Mouse (Mus musculus) MEL (cell line): ENCODE data around the gene Socs4. TPM values are rescaled to one million over a fixed set of nuclear protein-coding genes. Genes with fewer than 3 reads are reported as not detected.

Source experiments
- DNase-seq: peaks from one replicate; pipeline ENCODE4 v3.0.0; 2011; ENCODE audit warnings: low read depth, low spot score
- H3K27ac ChIP-seq: 2 replicates; pipeline ENCODE4 v1.5.1; 2012; ENCODE audit warnings: low read depth, mild to moderate bottlenecking, control low read depth, low read length, moderate library complexity; ENCODE audit not compliant: control insufficient read depth
- H3K27me3 ChIP-seq, 2 experiments: fragments of 150-350 bp in 1 of 2; sonication (generic) in 1 of 2; 2 replicates each; pipeline ENCODE4 v1.6.1; 2012; ENCODE audit warnings: low read length in 2 of 2, mild to moderate bottlenecking in 2 of 2, improper control_type of control experiment in 1 of 2, moderate library complexity in 1 of 2; ENCODE audit not compliant: insufficient read depth in 2 of 2, control insufficient read depth in 1 of 2
- H3K36me3 ChIP-seq, 2 experiments: 2 replicates each; pipeline ENCODE4 v1.6.1; 2012 to 2014; ENCODE audit warnings: low read length in 2 of 2, improper control_type of control experiment in 1 of 2, inconsistent platforms in 1 of 2, mild to moderate bottlenecking in 1 of 2; ENCODE audit not compliant: insufficient read depth in 2 of 2, control insufficient read depth in 1 of 2
- H3K4me1 ChIP-seq, 2 experiments: fragments of 150-350 bp in 1 of 2; sonication (generic) in 1 of 2; 2 replicates each; pipeline ENCODE4 v1.6.1; 2012; ENCODE audit warnings: low read length in 2 of 2, improper control_type of control experiment in 1 of 2, mild to moderate bottlenecking in 1 of 2; ENCODE audit not compliant: insufficient read depth in 2 of 2, control insufficient read depth in 1 of 2
- H3K4me3 ChIP-seq, 2 experiments: fragments of 150-350 bp in 1 of 2; sonication (generic) in 1 of 2; 2 replicates each; pipeline ENCODE4 v1.5.1; 2012; ENCODE audit warnings: low read depth in 2 of 2, low read length in 2 of 2, mild to moderate bottlenecking in 2 of 2, moderate library complexity in 2 of 2, control low read depth in 1 of 2, improper control_type of control experiment in 1 of 2; ENCODE audit not compliant: control insufficient read depth in 1 of 2, insufficient read depth in 1 of 2
- H3K79me2 ChIP-seq: 2 replicates; pipeline ENCODE4 v1.6.1; 2012; ENCODE audit warnings: mild to moderate bottlenecking, low read length, moderate library complexity; ENCODE audit not compliant: control insufficient read depth, poor library complexity, insufficient read depth
- H3K9ac ChIP-seq: 2 replicates; pipeline ENCODE4 v1.6.1; 2012; ENCODE audit warnings: low read depth, mild to moderate bottlenecking, control low read depth, low read length, moderate library complexity; ENCODE audit not compliant: control insufficient read depth, poor library complexity, severe bottlenecking
- H3K9me3 ChIP-seq: fragments of 150-350 bp; sonication (generic); replicated peaks from 2 replicates; pipeline ENCODE4 v1.6.1; 2012; ENCODE audit warnings: mild to moderate bottlenecking, low read length, improper control_type of control experiment, moderate library complexity; ENCODE audit not compliant: insufficient read depth
- BHLHE40 ChIP-seq: IDR thresholded peaks from 2 replicates; pipeline ENCODE4 v1.6.1; 2012; ENCODE audit warnings: low read depth, mild to moderate bottlenecking, inconsistent platforms, low read length, improper control_type of control experiment, borderline replicate concordance
- CHD2 ChIP-seq: IDR thresholded peaks from 2 replicates; pipeline ENCODE4 v1.6.1; 2011; ENCODE audit warnings: low read length, improper control_type of control experiment
- CTCF ChIP-seq, 3 experiments: IDR thresholded peaks in 2 of 3; conservative IDR thresholded peaks in 1 of 3; 2 replicates each; pipeline ENCODE4 v1.5.1; 2011 to 2012; ENCODE audit warnings: low read length in 3 of 3, low read depth in 2 of 3, mild to moderate bottlenecking in 2 of 3, improper control_type of control experiment in 1 of 3, inconsistent platforms in 1 of 3, mixed read lengths in 1 of 3, moderate library complexity in 1 of 3; ENCODE audit not compliant: control insufficient read depth in 1 of 3, insufficient read depth in 1 of 3, poor library complexity in 1 of 3, severe bottlenecking in 1 of 3
- EP300 ChIP-seq, 2 experiments: IDR thresholded peaks; 2 replicates each; pipeline ENCODE4 v1.6.1; 2011; ENCODE audit warnings: improper control_type of control experiment in 2 of 2, low read length in 2 of 2, low read depth in 1 of 2, mild to moderate bottlenecking in 1 of 2
- ETS1 ChIP-seq: IDR thresholded peaks from 2 replicates; pipeline ENCODE4 v1.6.1; 2012; ENCODE audit warnings: low read depth, mild to moderate bottlenecking, inconsistent platforms, low read length, improper control_type of control experiment, moderate library complexity
- GATA1 ChIP-seq: IDR thresholded peaks from 2 replicates; pipeline ENCODE4 v1.6.1; 2011; ENCODE audit warnings: low read depth, low read length, improper control_type of control experiment
- HCFC1 ChIP-seq: IDR thresholded peaks from 2 replicates; pipeline ENCODE4 v1.6.1; 2012; ENCODE audit warnings: low read depth, mild to moderate bottlenecking, inconsistent platforms, low read length, improper control_type of control experiment, moderate library complexity
- KAT2A ChIP-seq: conservative IDR thresholded peaks from 2 replicates; pipeline ENCODE4 v1.6.1; 2012; ENCODE audit warnings: low read depth, low read length, improper control_type of control experiment, inconsistent platforms
- MAFK ChIP-seq: IDR thresholded peaks from 2 replicates; pipeline ENCODE4 v1.6.1; 2011; ENCODE audit warnings: low read depth, mild to moderate bottlenecking, low read length, improper control_type of control experiment, borderline replicate concordance
- MAZ ChIP-seq: IDR thresholded peaks from 2 replicates; pipeline ENCODE4 v1.6.1; 2012; ENCODE audit warnings: low read depth, mild to moderate bottlenecking, inconsistent platforms, low read length, improper control_type of control experiment
- MYB ChIP-seq: IDR thresholded peaks from 2 replicates; pipeline ENCODE4 v1.6.1; 2011; ENCODE audit warnings: mild to moderate bottlenecking, low read depth, low read length, improper control_type of control experiment
- MYC ChIP-seq: IDR thresholded peaks from 2 replicates; pipeline ENCODE4 v1.6.1; 2011; ENCODE audit warnings: low read depth, mild to moderate bottlenecking, low read length, improper control_type of control experiment, moderate library complexity
- NELFE ChIP-seq: IDR thresholded peaks from 2 replicates; pipeline ENCODE4 v1.6.1; 2011; ENCODE audit warnings: low read depth, low read length, improper control_type of control experiment
- NRF1 ChIP-seq: IDR thresholded peaks from 2 replicates; pipeline ENCODE4 v1.6.1; 2014; ENCODE audit warnings: low read depth, mild to moderate bottlenecking, inconsistent platforms, low read length, improper control_type of control experiment, moderate library complexity; ENCODE audit not compliant: poor library complexity, insufficient read depth, severe bottlenecking
- POLR2A ChIP-seq, 2 experiments: IDR thresholded peaks; 2 replicates each; pipeline ENCODE4 v1.6.1; 2011 to 2012; ENCODE audit warnings: low read length in 2 of 2, mild to moderate bottlenecking in 2 of 2, control low read depth in 1 of 2, improper control_type of control experiment in 1 of 2, low read depth in 1 of 2, moderate library complexity in 1 of 2; ENCODE audit not compliant: control insufficient read depth in 1 of 2, insufficient read depth in 1 of 2, poor library complexity in 1 of 2
- POLR2AphosphoS2 ChIP-seq: IDR thresholded peaks from 2 replicates; pipeline ENCODE4 v1.6.1; 2011; ENCODE audit warnings: low read length, improper control_type of control experiment
- RAD21 ChIP-seq: IDR thresholded peaks from 2 replicates; pipeline ENCODE4 v1.6.1; 2011; ENCODE audit warnings: mild to moderate bottlenecking, low read depth, low read length, improper control_type of control experiment
- RCOR1 ChIP-seq: IDR thresholded peaks from 2 replicates; pipeline ENCODE4 v1.6.1; 2012; ENCODE audit warnings: low read depth, mild to moderate bottlenecking, inconsistent platforms, low read length, improper control_type of control experiment
- TAL1 ChIP-seq: IDR thresholded peaks from 2 replicates; pipeline ENCODE4 v1.6.1; 2012; ENCODE audit warnings: mild to moderate bottlenecking, inconsistent platforms, low read length, moderate library complexity, mixed read lengths
- TCF12 ChIP-seq: IDR thresholded peaks from 2 replicates; pipeline ENCODE4 v1.6.1; 2014; ENCODE audit warnings: low read depth, mild to moderate bottlenecking, inconsistent platforms, low read length, improper control_type of control experiment, moderate library complexity
- USF1 ChIP-seq: IDR thresholded peaks from 2 replicates; pipeline ENCODE4 v1.6.1; 2014; ENCODE audit warnings: low read depth, mild to moderate bottlenecking, inconsistent platforms, low read length, improper control_type of control experiment, moderate library complexity
- ZKSCAN1 ChIP-seq: IDR thresholded peaks from 2 replicates; pipeline ENCODE4 v1.6.1; 2012; ENCODE audit warnings: low read depth, mild to moderate bottlenecking, inconsistent platforms, low read length, improper control_type of control experiment, moderate library complexity
- ZNF384 ChIP-seq: IDR thresholded peaks from 2 replicates; pipeline ENCODE4 v1.6.1; 2012; ENCODE audit warnings: low read depth, mild to moderate bottlenecking, inconsistent platforms, low read length, improper control_type of control experiment
- polyA plus RNA-seq, 2 experiments: library from polyadenylated mRNA; stranded (reverse) in 1 of 2; unstranded in 1 of 2; fragments of >175 nt in 1 of 2; fragments of >200 nt in 1 of 2; gene quantifications; 2 replicates each; pipeline versions ENCODE4 v1.2.1 to v1.2.4; 2012; ENCODE audit warnings: low replicate concordance in 2 of 2, low read depth in 1 of 2; ENCODE audit not compliant: insufficient read length in 2 of 2, insufficient read depth in 1 of 2, missing spikeins in 1 of 2
- total RNA-seq: library from RNA; depleted of rRNA; stranded (reverse); fragments of 300-350 nt; gene quantifications from 2 replicates; pipeline ENCODE4 v1.2.3, GENCODE M21; 2012

Gene Socs4
- total and polyA plus RNA-seq, 3 experiments: 8.8 to 21.0 (median 13.9) TPM

DNA sequence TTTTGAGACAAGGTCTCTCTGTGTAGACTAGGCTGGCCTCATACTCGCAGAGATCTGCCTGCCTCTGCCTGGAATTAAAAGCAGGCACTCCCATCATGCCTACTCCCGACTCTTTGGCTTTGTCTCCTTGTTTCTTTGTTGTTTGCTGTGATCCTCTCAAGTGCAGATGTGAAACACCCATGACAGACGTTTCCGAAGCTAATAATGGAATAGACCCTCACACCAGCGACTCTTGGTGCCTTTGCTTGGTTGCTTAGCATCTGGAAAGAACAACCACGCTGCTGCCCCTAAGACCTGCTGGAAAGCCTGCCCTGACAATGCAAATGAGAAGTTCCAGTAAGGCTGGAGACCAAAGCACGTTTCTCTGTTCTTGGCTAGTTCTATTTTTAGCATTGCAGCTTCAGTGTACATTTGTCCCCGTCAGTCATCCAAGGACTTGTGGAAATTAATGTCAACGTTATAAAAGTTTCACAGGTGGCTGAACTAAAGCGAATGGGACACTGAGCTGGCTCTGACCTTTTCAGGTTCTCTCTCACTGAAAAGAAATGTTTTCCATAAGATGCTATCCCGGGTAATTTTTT lies 46.8 kb upstream of the Socs4 start:
- H3K79me2 ChIP-seq: no peaks in the 10 kb centered on the region
- H3K4me3 ChIP-seq: no peak overlapping the region
- H3K9me3 ChIP-seq: no peaks in the 10 kb centered on the region
- DNase-seq: no peak
- H3K9ac ChIP-seq: no peak overlapping the region
- no peaks in the 10 kb centered on the region for H3K27me3 ChIP-seq
- H3K4me1 ChIP-seq: peaks cover 8 to 11% of the 10 kb centered on the region in 2 experiments; a peak in 3 of 4 replicates
- TF ChIP-seq NRF1: no peak
- TF ChIP-seq, all 39 proteins: peak for 0
- Histone ChIP-seq H3K36me3 (peaks cover 0 to 11% of the 10 kb centered on the region in 2 experiments; a peak in 2 of 4 replicates), H3K27ac (no peak overlapping the region)

DNA sequence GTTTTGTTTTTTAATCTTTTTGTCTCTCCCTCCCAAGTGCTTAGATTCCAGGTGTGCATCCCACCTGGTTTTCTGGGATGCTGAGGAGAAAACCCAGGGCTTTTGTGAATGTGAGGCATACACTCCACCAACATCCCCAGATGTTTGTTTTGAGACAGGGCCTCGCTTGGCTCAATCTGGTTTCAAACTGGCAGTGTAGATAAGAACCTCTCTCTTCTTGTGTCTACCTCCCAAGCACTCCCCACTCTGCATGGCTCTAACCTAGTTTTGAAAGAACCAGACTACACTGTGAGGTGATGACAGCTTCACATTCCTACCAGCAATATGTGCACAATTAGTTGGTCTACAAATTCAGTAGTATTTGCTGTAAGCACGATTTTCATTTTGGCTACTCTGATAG lies 43.1 kb upstream of the Socs4 start:
- Histone ChIP-seq H3K36me3 (peaks cover 0 to 13% of the 10 kb centered on the region in 2 experiments; a peak in 2 of 4 replicates), H3K9ac (no peak overlapping the region), H3K79me2 (no peaks in the 10 kb centered on the region), H3K9me3 (no peaks in the 10 kb centered on the region), H3K4me3 (no peak overlapping the region), H3K27ac (no peak overlapping the region), H3K27me3 (no peaks in the 10 kb centered on the region), H3K4me1 (peaks cover 11 to 14% of the 10 kb centered on the region in 2 experiments)
- TF ChIP-seq NELFE: no peak
- no peak for TF ChIP-seq CTCF (IDR thresholded peaks at IDR 0.05 in 2 of 3, conservative IDR thresholded peaks at IDR 0.05 in 1 of 3; ENCODE audit: control insufficient read depth in 1 of 3, insufficient read depth in 1 of 3, low read depth in 2 of 3, low read length in 3 of 3, poor library complexity in 1 of 3, severe bottlenecking in 1 of 3)
- TF ChIP-seq EP300 (IDR thresholded peaks at IDR 0.05; ENCODE audit: low read depth in 1 of 2, low read length in 2 of 2): peak; percentile 39 to 54; a peak in 2 of 4 replicates
- TF ChIP-seq HCFC1: no peak
- TF ChIP-seq RCOR1: peak; percentile 50; the same call in 1 of the 2 replicates
- TF ChIP-seq GATA1: peak; percentile 81
- TF ChIP-seq TAL1: peak; percentile 48
- peak; percentile 57; the same call in 1 of the 2 replicates for TF ChIP-seq TCF12
- DNase-seq: peak; percentile 69

DNA sequence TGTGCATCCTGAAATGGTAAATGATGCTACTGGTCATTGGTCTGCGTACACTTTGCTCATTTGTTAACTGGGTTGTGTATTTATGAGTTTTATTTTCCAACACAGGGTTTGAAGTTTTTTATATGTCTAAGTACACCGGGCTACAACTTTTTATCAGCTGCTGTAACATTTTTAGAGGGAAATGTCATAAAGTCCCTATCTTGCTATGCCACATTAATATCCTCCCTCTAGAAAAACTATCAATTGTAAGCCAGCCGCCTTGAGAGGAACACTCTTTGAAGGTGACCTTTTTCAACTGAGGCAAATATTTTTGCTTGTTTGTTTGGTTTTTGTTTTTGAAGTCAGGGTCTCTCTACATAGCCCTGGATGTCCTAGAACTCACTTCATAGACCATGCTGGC lies 42.7 kb upstream of the Socs4 start:
- no peak overlapping the region for H3K9ac ChIP-seq
- H3K79me2 ChIP-seq: no peaks in the 10 kb centered on the region
- H3K4me3 ChIP-seq: no peak overlapping the region
- H3K27ac ChIP-seq: peak overlapping the region; percentile 38
- H3K4me1 ChIP-seq: peaks cover 11 to 14% of the 10 kb centered on the region in 2 experiments
- DNase-seq: peak; percentile 63
- H3K27me3 ChIP-seq: no peaks in the 10 kb centered on the region
- H3K36me3 ChIP-seq: peaks cover 0 to 13% of the 10 kb centered on the region in 2 experiments; a peak in 2 of 4 replicates
- no peaks in the 10 kb centered on the region for H3K9me3 ChIP-seq
- TF ChIP-seq GATA1 (peak; percentile 86), USF1 (no peak), NRF1 (no peak), EP300 (IDR thresholded peaks at IDR 0.05; ENCODE audit: low read depth in 1 of 2, low read length in 2 of 2) (peak; percentile 64 to 83), ZKSCAN1 (no peak), POLR2AphosphoS2 (no peak), CHD2 (no peak), MYC (no peak), KAT2A (no peak), MAFK (no peak), POLR2A (IDR thresholded peaks at IDR 0.05; ENCODE audit: control insufficient read depth in 1 of 2, insufficient read depth in 1 of 2, low read depth in 1 of 2, low read length in 2 of 2, poor library complexity in 1 of 2) (no peak), ETS1 (peak; percentile 62), ZNF384 (0 out of 2 replicates have a peak, but pooled peaks have one; percentile 6), BHLHE40 (no peak), MYB (no peak), TAL1 (peak; percentile 65), RAD21 (no peak), TCF12 (peak; percentile 89), CTCF (IDR thresholded peaks at IDR 0.05 in 2 of 3, conservative IDR thresholded peaks at IDR 0.05 in 1 of 3; ENCODE audit: control insufficient read depth in 1 of 3, insufficient read depth in 1 of 3, low read depth in 2 of 3, low read length in 3 of 3, poor library complexity in 1 of 3, severe bottlenecking in 1 of 3) (no peak), MAZ (no peak)
